Mouse (Mus musculus) erythroid progenitor cell, adult 5-6 weeks (primary cell): ENCODE results near the gene Fam71e1. TPM values are rescaled to one million over a fixed set of nuclear protein-coding genes. Genes with fewer than 3 reads are reported as not detected.

Experiments used
- total RNA-seq, 2 experiments: library from RNA; stranded (forward) in 1 of 2; stranded (reverse) in 1 of 2; fragments of 150-400 nt in 1 of 2; fragments of 186-747, 209-891 nt in 1 of 2; gene quantifications; 2 replicates each; pipeline versions ENCODE4 v1.2.3 to v1.2.4; 2015 to 2017; ENCODE audit warnings: low replicate concordance in 2 of 2

Gene Fam71e1
- total RNA-seq, 2 experiments from 2014 or later = not detected

Other genes starting within 250 kb of the Fam71e1 start
- gene 1700028J19Rik, start 249.9 kb upstream of the Fam71e1 start, total RNA-seq (2015; ENCODE audit: low replicate concordance) = not detected in 2 replicates
- 0.90 and 2.2 TPM in 2 replicates for gene 1700028J19Rik, start 249.9 kb upstream of the Fam71e1 start, total RNA-seq (2017; ENCODE audit: low replicate concordance)
- 16.6 and 17.6 TPM in 2 replicates for gene 2410002F23Rik, start 249.9 kb upstream of the Fam71e1 start, total RNA-seq (2015; ENCODE audit: low replicate concordance)
- 9.2 and 11.4 TPM in 2 replicates for gene 2410002F23Rik, start 249.9 kb upstream of the Fam71e1 start, total RNA-seq (2017; ENCODE audit: low replicate concordance)
- gene Acp4, start 239.2 kb upstream of the Fam71e1 start, total RNA-seq (2015; ENCODE audit: low replicate concordance) = not detected in 2 replicates
- gene Acp4, start 239.2 kb upstream of the Fam71e1 start, total RNA-seq (2017; ENCODE audit: low replicate concordance) = not detected in 2 replicates
- not detected in 2 replicates for gene Gm15517, start 235.1 kb upstream of the Fam71e1 start, total RNA-seq (2015; ENCODE audit: low replicate concordance)
- gene Gm15517, start 235.1 kb upstream of the Fam71e1 start, total RNA-seq (2017; ENCODE audit: low replicate concordance) = not detected in 2 replicates
- 2.5 TPM in 1 of 2 replicates, not detected in the other for gene Clec11a, start 189.7 kb upstream of the Fam71e1 start, total RNA-seq (2015; ENCODE audit: low replicate concordance)
- gene Clec11a, start 189.7 kb upstream of the Fam71e1 start, total RNA-seq (2017; ENCODE audit: low replicate concordance) = not detected in 2 replicates
- gene Shank1, start 186.3 kb upstream of the Fam71e1 start, total RNA-seq (2015; ENCODE audit: low replicate concordance) = not detected in 2 replicates
- gene Shank1, start 186.3 kb upstream of the Fam71e1 start, total RNA-seq (2017; ENCODE audit: low replicate concordance) = under 0.01 and 0.23 TPM in 2 replicates
- gene Syt3, start 112.5 kb upstream of the Fam71e1 start, total RNA-seq (2015; ENCODE audit: low replicate concordance) = not detected in 2 replicates
- not detected in 2 replicates for gene Syt3, start 112.5 kb upstream of the Fam71e1 start, total RNA-seq (2017; ENCODE audit: low replicate concordance)
- not detected in 2 replicates for gene 1700008O03Rik, start 110.8 kb upstream of the Fam71e1 start, total RNA-seq (2015; ENCODE audit: low replicate concordance)
- gene 1700008O03Rik, start 110.8 kb upstream of the Fam71e1 start, total RNA-seq (2017; ENCODE audit: low replicate concordance) = not detected in 2 replicates
- gene Lrrc4b, start 67.6 kb upstream of the Fam71e1 start, total RNA-seq (2015; ENCODE audit: low replicate concordance) = not detected in 2 replicates
- gene Lrrc4b, start 67.6 kb upstream of the Fam71e1 start, total RNA-seq (2017; ENCODE audit: low replicate concordance) = not detected in 2 replicates
- gene Aspdh, start 31.2 kb upstream of the Fam71e1 start, total RNA-seq (2015; ENCODE audit: low replicate concordance) = not detected in 2 replicates
- 1.4 TPM in 1 of 2 replicates, not detected in the other for gene Aspdh, start 31.2 kb upstream of the Fam71e1 start, total RNA-seq (2017; ENCODE audit: low replicate concordance)
- 130 and 183 TPM in 2 replicates for gene Josd2, start 28.6 kb upstream of the Fam71e1 start, total RNA-seq (2015; ENCODE audit: low replicate concordance)
- 122 and 124 TPM in 2 replicates for gene Josd2, start 28.6 kb upstream of the Fam71e1 start, total RNA-seq (2017; ENCODE audit: low replicate concordance)
- gene Emc10, start 52 bp upstream of the Fam71e1 start, total RNA-seq (2015; ENCODE audit: low replicate concordance) = 81.7 and 90.1 TPM in 2 replicates
- 43.7 and 56.1 TPM in 2 replicates for gene Emc10, start 52 bp upstream of the Fam71e1 start, total RNA-seq (2017; ENCODE audit: low replicate concordance)
- 1.3 TPM in 1 of 2 replicates, not detected in the other for gene Mybpc2, start 28.1 kb downstream of the Fam71e1 start, total RNA-seq (2015; ENCODE audit: low replicate concordance)
- not detected in 2 replicates for gene Mybpc2, start 28.1 kb downstream of the Fam71e1 start, total RNA-seq (2017; ENCODE audit: low replicate concordance)
- gene Spib, start 35.5 kb downstream of the Fam71e1 start, total RNA-seq (2015; ENCODE audit: low replicate concordance) = 24.3 and 27.0 TPM in 2 replicates
- gene Spib, start 35.5 kb downstream of the Fam71e1 start, total RNA-seq (2017; ENCODE audit: low replicate concordance) = 15.3 and 17.3 TPM in 2 replicates
- gene Pold1, start 52.3 kb downstream of the Fam71e1 start, total RNA-seq (2015; ENCODE audit: low replicate concordance) = 62.9 and 75.7 TPM in 2 replicates
- 39.6 and 53.8 TPM in 2 replicates for gene Pold1, start 52.3 kb downstream of the Fam71e1 start, total RNA-seq (2017; ENCODE audit: low replicate concordance)
- 57.3 and 105 TPM in 2 replicates for gene Nr1h2, start 57.4 kb downstream of the Fam71e1 start, total RNA-seq (2015; ENCODE audit: low replicate concordance)
- 59.3 and 81.4 TPM in 2 replicates for gene Nr1h2, start 57.4 kb downstream of the Fam71e1 start, total RNA-seq (2017; ENCODE audit: low replicate concordance)
- gene Napsa, start 75.8 kb downstream of the Fam71e1 start, total RNA-seq (2015; ENCODE audit: low replicate concordance) = 55.5 and 84.3 TPM in 2 replicates
- gene Napsa, start 75.8 kb downstream of the Fam71e1 start, total RNA-seq (2017; ENCODE audit: low replicate concordance) = 12.2 and 12.7 TPM in 2 replicates
- gene Kcnc3, start 94.1 kb downstream of the Fam71e1 start, total RNA-seq (2015; ENCODE audit: low replicate concordance) = not detected in 2 replicates
- not detected in 2 replicates for gene Kcnc3, start 94.1 kb downstream of the Fam71e1 start, total RNA-seq (2017; ENCODE audit: low replicate concordance)
- not detected in 2 replicates for gene Myh14, start 174.3 kb downstream of the Fam71e1 start, total RNA-seq (2015; ENCODE audit: low replicate concordance)
- gene Myh14, start 174.3 kb downstream of the Fam71e1 start, total RNA-seq (2017; ENCODE audit: low replicate concordance) = 0.08 TPM in 1 of 2 replicates, not detected in the other
- gene Izumo2, start 212.2 kb downstream of the Fam71e1 start, total RNA-seq (2015; ENCODE audit: low replicate concordance) = not detected in 2 replicates
- not detected in 2 replicates for gene Izumo2, start 212.2 kb downstream of the Fam71e1 start, total RNA-seq (2017; ENCODE audit: low replicate concordance)